Mouse (Mus musculus) lung, adult 2 months (tissue): ENCODE measurements at regions not wholly inside any gene's neighbourhood (a gene's known extent, or its start where the extent isn't known, plus 50 kb on each side); places are given as distances from the start of the nearest gene placed in this dataset.

ENCODE experiments used
- CTCF ChIP-seq: fragments of 200-500 bp; IDR thresholded peaks from 2 replicates; pipeline ENCODE4 v1.5.1; 2011; ENCODE audit warnings: mild to moderate bottlenecking, low read length, control low read depth; ENCODE audit not compliant: insufficient read depth
- POLR2A ChIP-seq: fragments of 200-500 bp; IDR thresholded peaks from 2 replicates; pipeline ENCODE4 v1.6.1; 2011; ENCODE audit warnings: low read depth, mild to moderate bottlenecking, control low read depth, low read length, borderline replicate concordance; ENCODE audit errors: extremely low read depth

- no peak for TF ChIP-seq CTCF
- TF ChIP-seq POLR2A, result no peak
Measured at GRCm38 (mm10) chr2:79030990-79031389, 163.1 kb downstream of the Ube2e3 start.
